Mouse (Mus musculus) hindbrain, embryonic 15.5 days (tissue): ENCODE data around the gene Atr. TPM values are rescaled to one million over a fixed set of nuclear protein-coding genes. Genes with fewer than 3 reads are reported as not detected.
"Not testable (repeated sequence)": the region's sequence is repeated elsewhere in the genome, so short reads cannot be mapped to it uniquely, and the experiment has no call there.

ENCODE experiments used
- ATAC-seq: fragments of 200-750 bp; cut with Nextera tagmentation; 2 replicates; pipeline ENCODE4 v1.8.0; 2017; ENCODE audit warnings: low read depth, moderate number of reproducible peaks, moderate TSS enrichment; ENCODE audit not compliant: low FRiP score
- H3K27ac ChIP-seq: fragments of 300-500 bp; sonication (generic); replicated peaks from 2 replicates; pipeline ENCODE4 v1.5.1; 2015; ENCODE audit warnings: mild to moderate bottlenecking, inconsistent platforms
- H3K27me3 ChIP-seq: fragments of 300-500 bp; sonication (generic); 2 replicates; pipeline ENCODE4 v1.6.1; 2015; ENCODE audit warnings: control low read depth, inconsistent platforms
- H3K36me3 ChIP-seq: fragments of 300-500 bp; sonication (generic); 2 replicates; pipeline ENCODE4 v1.6.1; 2015; ENCODE audit warnings: control low read depth, inconsistent platforms
- H3K4me1 ChIP-seq: fragments of 300-500 bp; sonication (generic); replicated peaks from 2 replicates; pipeline ENCODE4 v1.6.1; 2015; ENCODE audit warnings: control low read depth, inconsistent platforms
- H3K4me2 ChIP-seq: fragments of 300-500 bp; sonication (generic); 2 replicates; pipeline ENCODE4 v1.6.1; 2015; ENCODE audit warnings: moderate library complexity, mild to moderate bottlenecking, inconsistent platforms
- H3K4me3 ChIP-seq: fragments of 300-500 bp; sonication (generic); 2 replicates; pipeline ENCODE4 v1.5.1; 2015; ENCODE audit warnings: mild to moderate bottlenecking, inconsistent platforms
- H3K9ac ChIP-seq: fragments of 300-500 bp; sonication (generic); 2 replicates; pipeline ENCODE4 v1.6.1; 2015; ENCODE audit warnings: inconsistent platforms
- H3K9me3 ChIP-seq: fragments of 300-500 bp; sonication (generic); 2 replicates; pipeline ENCODE4 v1.6.1; 2016; ENCODE audit warnings: control low read depth, inconsistent platforms
- WGBS: fragments of 180-500 bp; shearing (Covaris S2); methylation state at CpG from one replicate; pipeline ENCODE4 v1.1.7; 2015; 5-methylcytosine and 5-hydroxymethylcytosine counted together
- polyA plus RNA-seq: library from polyadenylated mRNA; unstranded; fragments of >200 nt; fragmentation: Nextera tagmentation; extraction: Ambion mirVana; gene quantifications from 2 replicates; pipeline ENCODE4 v1.2.1, GENCODE M21; 2015

Gene Atr
- polyA plus RNA-seq, 1 experiment from 2014 or later: 10.1 TPM

GRCm38 (mm10) chr9:95954226-95954584, 96.8 kb downstream of the Atr start:
- ATAC-seq: peak; percentile 90
- H3K4me2 ChIP-seq: peak overlapping the region; percentile 79
- peaks cover 10% of the 10 kb centered on the region; the same call in 1 of the 2 replicates for H3K4me1 ChIP-seq
- 0 out of 2 replicates have a peak, but pooled peaks cover 9% of the 10 kb centered on the region for H3K36me3 ChIP-seq
- H3K27me3 ChIP-seq: no peaks in the 10 kb centered on the region
- under 1% methylated on average over 7 of the region's 7 CpGs for WGBS
- H3K9me3 ChIP-seq: no peaks in the 10 kb centered on the region
- peak overlapping the region; percentile 100 for H3K4me3 ChIP-seq
- peak overlapping the region; percentile 98 for H3K9ac ChIP-seq
- peak overlapping the region; percentile 84 for H3K27ac ChIP-seq

DNA sequence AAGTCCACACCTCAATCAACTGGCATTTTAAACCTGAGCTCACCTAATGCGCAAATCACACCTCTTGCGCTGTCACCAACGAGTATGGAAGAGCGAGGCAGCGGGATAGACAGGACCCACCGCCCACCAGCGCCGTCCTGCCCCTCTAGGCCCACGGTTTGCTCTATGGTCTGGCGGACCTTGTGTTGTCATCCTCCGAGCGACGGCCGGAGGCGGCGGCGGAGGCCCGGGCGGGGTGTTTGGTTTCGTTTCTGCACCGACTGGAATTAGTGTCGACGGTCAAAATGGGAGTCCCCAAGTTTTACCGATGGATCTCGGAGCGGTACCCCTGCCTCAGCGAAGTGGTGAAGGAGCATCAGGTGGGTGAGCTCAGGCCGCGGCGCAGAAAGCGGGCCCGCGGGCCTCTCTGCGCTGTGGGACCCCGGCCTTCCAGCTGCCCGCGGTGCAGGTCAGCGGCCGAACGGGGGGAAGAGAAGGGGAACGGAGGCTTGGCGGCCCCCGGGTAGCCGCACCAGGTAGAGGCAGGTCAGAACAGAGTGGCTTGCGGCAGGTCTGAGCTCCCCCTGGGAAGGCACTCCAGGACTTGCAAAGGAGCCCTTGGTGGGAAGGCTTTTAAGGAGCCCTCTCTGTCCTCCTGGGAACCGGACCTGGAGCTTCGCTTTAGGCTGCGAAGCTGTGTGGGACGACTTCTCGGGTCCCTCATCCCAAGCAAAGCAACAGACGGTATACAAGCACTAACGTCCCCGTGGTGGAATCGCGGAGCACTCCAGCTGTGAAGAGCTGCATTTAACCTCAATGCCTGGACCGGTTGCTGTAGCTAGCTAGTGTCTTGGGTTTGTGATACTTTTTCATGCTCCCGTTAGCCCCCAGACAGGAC, 97.4 kb downstream of the Atr start, which contains the start of gene Xrn1:
Gene Xrn1 (plus strand): TSS at position 176 of the 877 bp plus-strand sequence.
- no peaks in the 10 kb centered on the region for H3K9me3 ChIP-seq
- H3K27me3 ChIP-seq: no peaks in the 10 kb centered on the region
- peak within 1 kb of the TSS; percentile 79 for H3K4me2 ChIP-seq
- under 1% methylated on average over 57 of the region's 57 CpGs for WGBS
- ATAC-seq: peak; percentile 99
- 0 out of 2 replicates have a peak, but pooled peaks cover 9% of the 10 kb centered on the region for H3K36me3 ChIP-seq
- H3K9ac ChIP-seq: peak within 1 kb of the TSS; percentile 98
- H3K4me3 ChIP-seq: peak within 1 kb of the TSS; percentile 100
- peak within 1 kb of the TSS; percentile 84 for H3K27ac ChIP-seq
- peaks cover 10% of the 10 kb centered on the region; the same call in 1 of the 2 replicates for H3K4me1 ChIP-seq

DNA sequence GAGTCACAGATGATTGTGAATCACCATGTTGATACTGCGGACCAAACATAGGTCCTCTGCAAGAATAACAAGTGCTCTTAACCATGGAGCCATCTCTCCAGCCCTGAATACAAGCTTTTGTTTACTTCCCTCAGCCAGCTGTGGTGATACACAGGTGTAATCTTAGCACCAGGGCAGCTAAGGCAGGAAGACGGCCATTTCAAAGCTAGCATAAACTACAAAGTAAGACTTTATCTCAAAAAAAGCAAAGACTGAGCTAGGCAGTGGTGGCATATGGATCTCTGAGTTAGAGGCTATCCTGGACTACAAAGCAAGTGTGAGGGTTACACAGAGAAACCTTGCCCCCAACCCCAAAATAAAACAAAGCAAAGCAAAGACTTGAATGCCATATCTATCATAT, 100.2 kb downstream of the Atr start:
- 96% methylated on average over 2 of the region's 2 CpGs for WGBS
- Histone ChIP-seq H3K27me3 (no peaks in the 10 kb centered on the region), H3K4me1 (peaks cover 10% of the 10 kb centered on the region; the same call in 1 of the 2 replicates), H3K9ac (no peak overlapping the region), H3K4me2 (no peak overlapping the region), H3K4me3 (no peak overlapping the region), H3K9me3 (no peaks in the 10 kb centered on the region), H3K36me3 (0 out of 2 replicates have a peak, but pooled peaks cover 4% of the 10 kb centered on the region), H3K27ac (no peak overlapping the region)
- no peak for ATAC-seq

DNA sequence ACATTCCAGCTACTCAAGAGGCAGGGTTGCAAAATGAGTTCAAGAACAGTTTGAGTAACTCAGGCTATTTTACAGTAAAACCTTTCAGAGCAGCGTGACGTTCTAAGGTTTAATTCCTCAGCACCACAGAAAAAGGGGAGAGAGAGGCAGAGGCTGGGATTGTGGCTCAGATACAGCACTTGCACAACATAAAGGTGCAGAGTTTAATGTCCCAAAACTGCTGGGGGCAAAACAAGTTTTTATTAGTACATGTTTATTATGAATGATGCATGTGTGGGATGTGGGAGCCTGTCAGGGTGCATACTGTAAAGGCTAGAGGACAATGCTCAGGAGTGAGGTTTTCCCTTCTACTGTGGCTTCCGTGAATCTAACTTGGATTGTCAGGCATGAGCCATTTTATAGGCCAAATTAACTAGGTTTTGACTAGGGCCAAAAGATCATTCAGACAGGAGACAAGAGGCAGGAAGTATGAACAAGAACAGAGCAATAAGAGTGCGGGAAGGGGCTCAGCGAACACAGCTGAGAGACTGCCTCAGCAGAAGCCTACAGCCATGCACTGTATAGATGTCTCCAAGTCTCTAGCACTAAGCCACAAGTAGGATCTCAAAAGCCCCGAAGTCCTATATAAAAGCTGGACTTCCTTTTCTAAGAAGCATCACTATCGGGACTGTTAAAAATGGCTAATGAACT, 100.8 kb downstream of the Atr start:
- Histone ChIP-seq H3K4me2 (no peak overlapping the region), H3K27ac (no peak overlapping the region), H3K9ac (no peak overlapping the region), H3K4me3 (no peak overlapping the region), H3K36me3 (0 out of 2 replicates have a peak, but pooled peaks cover 4% of the 10 kb centered on the region), H3K27me3 (no peaks in the 10 kb centered on the region), H3K9me3 (no peaks in the 10 kb centered on the region), H3K4me1 (peaks cover 10% of the 10 kb centered on the region; the same call in 1 of the 2 replicates)
- no peak for ATAC-seq
- WGBS: 96% methylated on average over 7 of the region's 7 CpGs

GRCm38 (mm10) chr9:95958731-95959105, 101.3 kb downstream of the Atr start:
- ATAC-seq, H3K4me2 ChIP-seq, H3K9ac ChIP-seq, H3K4me3 ChIP-seq, H3K27ac ChIP-seq, H3K27me3 ChIP-seq, H3K9me3 ChIP-seq, H3K36me3 ChIP-seq: not testable (repeated sequence)
- peaks cover 10% of the 10 kb centered on the region; the same call in 1 of the 2 replicates for H3K4me1 ChIP-seq
- 95% methylated on average over 2 of the region's 2 CpGs for WGBS

DNA sequence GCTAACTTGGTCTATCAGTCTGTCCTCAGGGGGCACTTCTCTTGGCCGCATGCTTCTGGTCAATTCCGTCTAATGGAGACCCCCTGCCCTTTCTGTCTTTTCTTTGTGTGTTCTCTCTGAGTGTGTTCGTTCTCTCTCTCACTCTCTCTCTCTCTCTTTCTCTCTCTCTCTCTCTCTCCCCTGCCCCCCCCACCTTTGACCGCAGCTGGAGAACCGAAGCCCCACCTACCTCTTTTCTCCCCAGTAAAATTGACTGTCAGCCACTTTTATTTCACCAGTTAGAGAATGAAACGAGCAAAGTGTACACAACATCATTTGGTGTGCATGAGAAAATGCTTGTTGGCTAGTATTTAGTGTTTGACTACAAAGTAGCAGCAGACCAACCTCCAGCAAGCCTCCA, 101.8 kb downstream of the Atr start:
- Histone ChIP-seq H3K27ac (no peak overlapping the region), H3K36me3 (0 out of 2 replicates have a peak, but pooled peaks cover 7% of the 10 kb centered on the region), H3K4me3 (no peak overlapping the region), H3K4me1 (peaks cover 8% of the 10 kb centered on the region; the same call in 1 of the 2 replicates), H3K4me2 (no peak overlapping the region), H3K9ac (no peak overlapping the region), H3K27me3 (no peaks in the 10 kb centered on the region), H3K9me3 (no peaks in the 10 kb centered on the region)
- no peak for ATAC-seq
- WGBS: 87% methylated on average over 6 of the region's 6 CpGs

- no peak overlapping the region for H3K4me2 ChIP-seq
- 93% methylated on average over 3 of the region's 3 CpGs for WGBS
- H3K4me3 ChIP-seq: no peak overlapping the region
- H3K9ac ChIP-seq: no peak overlapping the region
- peaks cover 8% of the 10 kb centered on the region; the same call in 1 of the 2 replicates for H3K4me1 ChIP-seq
- no peak for ATAC-seq
- no peak overlapping the region for H3K27ac ChIP-seq
- H3K36me3 ChIP-seq: 0 out of 2 replicates have a peak, but pooled peaks cover 13% of the 10 kb centered on the region
- H3K9me3 ChIP-seq: no peaks in the 10 kb centered on the region
- no peaks in the 10 kb centered on the region for H3K27me3 ChIP-seq
Observed at GRCm38 (mm10) chr9:95959732-95960428, 102.5 kb downstream of the Atr start.

DNA sequence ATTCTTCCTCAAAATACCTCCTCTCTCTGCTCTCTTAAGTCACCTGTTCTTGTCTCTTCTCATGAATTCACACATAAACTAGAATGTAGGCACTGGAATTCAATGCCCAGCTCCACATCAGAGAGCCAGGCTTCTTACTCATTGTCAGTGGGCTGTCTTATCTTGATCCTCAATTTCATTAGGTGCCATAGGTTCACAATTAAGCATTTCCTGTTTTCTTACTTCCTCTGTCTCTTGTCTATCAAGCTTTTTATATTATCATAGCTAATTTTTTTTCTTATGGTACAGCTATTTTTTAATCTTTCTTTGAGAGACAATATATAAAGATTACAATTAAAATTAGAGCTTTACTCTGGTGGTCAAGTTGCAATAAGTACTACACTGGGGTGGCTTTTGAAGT, 103.7 kb downstream of the Atr start:
- Histone ChIP-seq H3K4me3 (no peak overlapping the region), H3K36me3 (0 out of 2 replicates have a peak, but pooled peaks cover 13% of the 10 kb centered on the region), H3K9ac (no peak overlapping the region), H3K9me3 (no peaks in the 10 kb centered on the region), H3K27ac (no peak overlapping the region), H3K27me3 (no peaks in the 10 kb centered on the region), H3K4me2 (no peak overlapping the region), H3K4me1 (peaks cover 8% of the 10 kb centered on the region; the same call in 1 of the 2 replicates)
- ATAC-seq: no peak

GRCm38 (mm10) chr9:95964037-95964436, 106.6 kb downstream of the Atr start:
- Histone ChIP-seq H3K4me2 (no peak overlapping the region), H3K9me3 (no peaks in the 10 kb centered on the region), H3K9ac (no peak overlapping the region), H3K36me3 (peaks cover 19% of the 10 kb centered on the region), H3K27ac (no peak overlapping the region), H3K4me3 (no peak overlapping the region), H3K4me1 (no peaks in the 10 kb centered on the region), H3K27me3 (no peaks in the 10 kb centered on the region)
- no peak for ATAC-seq
- 97% methylated on average over 13 of the region's 13 CpGs for WGBS

- 95% methylated on average over 2 of the region's 2 CpGs for WGBS
- Histone ChIP-seq H3K27ac (no peak overlapping the region), H3K9me3 (no peaks in the 10 kb centered on the region), H3K4me1 (no peaks in the 10 kb centered on the region), H3K27me3 (no peaks in the 10 kb centered on the region), H3K9ac (no peak overlapping the region), H3K4me2 (no peak overlapping the region), H3K4me3 (no peak overlapping the region), H3K36me3 (peaks cover 59% of the 10 kb centered on the region)
- ATAC-seq: no peak
Observed at GRCm38 (mm10) chr9:95978279-95978678, 120.9 kb downstream of the Atr start.

GRCm38 (mm10) chr9:95979896-95980295, 122.5 kb downstream of the Atr start:
- ATAC-seq: no peak
- H3K36me3 ChIP-seq: peaks cover 67% of the 10 kb centered on the region
- H3K4me2 ChIP-seq: no peak overlapping the region
- H3K27ac ChIP-seq: no peak overlapping the region
- WGBS: 73% methylated on average over 6 of the region's 6 CpGs
- H3K4me3 ChIP-seq: no peak overlapping the region
- H3K9me3 ChIP-seq: no peaks in the 10 kb centered on the region
- no peak overlapping the region for H3K9ac ChIP-seq
- no peaks in the 10 kb centered on the region for H3K4me1 ChIP-seq
- no peaks in the 10 kb centered on the region for H3K27me3 ChIP-seq
